Mouse (Mus musculus): ENCODE data around the gene Ctnna3. TPM values are rescaled to one million over a fixed set of nuclear protein-coding genes. Genes with fewer than 3 reads are reported as not detected.

Ctnna3 gene
- polyA plus RNA-seq, 1 experiment from 2014 or later: 0.35 TPM

DNA sequence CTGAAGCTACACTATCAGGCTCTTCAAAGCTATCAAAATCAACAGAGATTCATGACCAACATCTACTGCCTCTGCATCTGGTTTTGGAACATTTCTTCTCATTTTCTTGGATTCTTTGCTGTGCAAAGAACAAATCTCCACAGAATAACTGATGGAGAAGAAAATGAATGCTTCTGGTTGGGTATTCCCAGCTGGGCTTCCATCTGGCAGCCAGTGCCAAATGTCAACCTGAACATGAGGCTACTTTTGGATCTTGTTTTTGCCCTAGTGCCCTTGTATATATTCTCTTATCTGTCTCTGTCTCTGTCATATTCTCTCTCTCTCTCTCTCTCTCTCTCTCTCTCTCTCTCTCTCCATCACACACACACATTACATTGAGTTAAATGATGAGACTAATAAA is 601.0 kb downstream of the Ctnna3 start:
- Histone ChIP-seq H3K36me3 (replicated peaks; ENCODE audit: control insufficient read depth, insufficient read depth, low read depth, low read length) (no peaks in the 10 kb centered on the region), H3K4me1 (ENCODE audit: control insufficient read depth, insufficient read depth, low read length) (no peaks in the 10 kb centered on the region), H3K27me3 (ENCODE audit: control insufficient read depth, insufficient read depth, low read length) (no peaks in the 10 kb centered on the region), H3K4me3 (ENCODE audit: low read depth, low read length) (no peak overlapping the region), H3K9me3 (replicated peaks; ENCODE audit: control insufficient read depth, low read length) (no peaks in the 10 kb centered on the region), H3K9ac (replicated peaks; ENCODE audit: low read length) (no peak overlapping the region), H3K27ac (replicated peaks; ENCODE audit: low read depth, low read length) (no peak overlapping the region), H3K4me2 (ENCODE audit: low read depth, low read length) (no peak overlapping the region)
- DNase-seq (ENCODE audit: low spot score) (no peak), ATAC-seq (replicated peaks; ENCODE audit: insufficient number of reproducible peaks, low FRiP score, low TSS enrichment, low read depth) (no peak)

- Histone ChIP-seq H3K36me3 (replicated peaks; ENCODE audit: control insufficient read depth, insufficient read depth, low read depth, low read length) (no peaks in the 10 kb centered on the region), H3K9me3 (replicated peaks; ENCODE audit: control insufficient read depth, low read length) (no peaks in the 10 kb centered on the region), H3K27me3 (ENCODE audit: control insufficient read depth, insufficient read depth, low read length) (no peaks in the 10 kb centered on the region), H3K27ac (replicated peaks; ENCODE audit: low read depth, low read length) (no peak overlapping the region), H3K4me2 (ENCODE audit: low read depth, low read length) (no peak overlapping the region), H3K9ac (replicated peaks; ENCODE audit: low read length) (no peak overlapping the region), H3K4me1 (ENCODE audit: control insufficient read depth, insufficient read depth, low read length) (no peaks in the 10 kb centered on the region), H3K4me3 (ENCODE audit: low read depth, low read length) (no peak overlapping the region)
- ATAC-seq (replicated peaks; ENCODE audit: insufficient number of reproducible peaks, low FRiP score, low TSS enrichment, low read depth): no peak
- 76% methylated on average over 17 of the region's 17 CpGs for WGBS
- DNase-seq (ENCODE audit: low spot score): peak; percentile 18
Observed at GRCm38 (mm10) chr10:64039760-64040535, 610.0 kb downstream of the Ctnna3 start.

DNA sequence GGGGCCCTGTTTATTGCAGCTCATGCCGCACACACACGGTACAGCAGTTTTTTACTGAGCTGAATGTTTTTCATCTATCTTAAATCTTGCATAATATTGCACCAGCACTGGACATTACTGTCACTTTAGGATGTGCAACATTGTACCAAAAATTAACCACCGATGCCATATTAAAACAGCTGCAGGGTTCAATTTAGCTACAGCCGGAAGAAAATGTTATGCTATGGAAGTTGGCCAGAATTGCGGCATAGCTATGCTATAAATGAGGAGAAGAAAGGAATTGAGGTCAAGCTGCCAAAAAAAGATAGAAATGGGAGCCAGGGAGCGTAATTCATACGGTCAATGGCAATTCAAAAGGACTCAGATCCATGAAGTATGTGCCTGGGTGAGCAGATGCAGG is 611.3 kb downstream of the Ctnna3 start:
- DNase-seq (ENCODE audit: low spot score): no peak
- Histone ChIP-seq H3K4me1 (ENCODE audit: control insufficient read depth, insufficient read depth, low read length) (no peaks in the 10 kb centered on the region), H3K27ac (replicated peaks; ENCODE audit: low read depth, low read length) (no peak overlapping the region), H3K9me3 (replicated peaks; ENCODE audit: control insufficient read depth, low read length) (no peaks in the 10 kb centered on the region), H3K9ac (replicated peaks; ENCODE audit: low read length) (no peak overlapping the region), H3K4me2 (ENCODE audit: low read depth, low read length) (no peak overlapping the region), H3K4me3 (ENCODE audit: low read depth, low read length) (no peak overlapping the region), H3K27me3 (ENCODE audit: control insufficient read depth, insufficient read depth, low read length) (no peaks in the 10 kb centered on the region), H3K36me3 (replicated peaks; ENCODE audit: control insufficient read depth, insufficient read depth, low read depth, low read length) (no peaks in the 10 kb centered on the region)
- no peak for ATAC-seq (replicated peaks; ENCODE audit: insufficient number of reproducible peaks, low FRiP score, low TSS enrichment, low read depth)
- 93% methylated on average over 7 of the region's 7 CpGs for WGBS

DNA sequence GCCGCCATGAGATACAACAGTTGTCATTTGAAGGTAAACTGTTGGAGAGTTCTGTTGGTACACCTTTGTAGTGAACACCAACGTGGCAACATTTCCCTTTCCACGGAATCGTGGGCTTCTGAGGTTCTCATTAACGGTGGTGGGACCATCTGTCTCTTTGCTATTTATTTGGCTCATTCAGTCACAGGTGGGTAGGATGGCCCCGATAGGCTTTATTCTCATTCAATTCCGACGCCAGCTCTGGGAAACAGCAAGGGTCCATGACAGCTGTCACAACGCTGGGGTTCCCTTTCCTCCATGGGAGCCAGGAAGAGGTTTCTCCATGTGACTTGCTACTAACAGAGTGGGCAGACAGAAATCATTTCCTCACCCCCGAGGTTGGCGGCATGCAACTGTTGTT is 612.0 kb downstream of the Ctnna3 start:
- no peak overlapping the region for H3K9ac ChIP-seq (replicated peaks; ENCODE audit: low read length)
- no peaks in the 10 kb centered on the region for H3K27me3 ChIP-seq (ENCODE audit: control insufficient read depth, insufficient read depth, low read length)
- H3K27ac ChIP-seq (replicated peaks; ENCODE audit: low read depth, low read length): no peak overlapping the region
- H3K4me2 ChIP-seq (ENCODE audit: low read depth, low read length): no peak overlapping the region
- WGBS: 84% methylated on average over 11 of the region's 11 CpGs
- H3K9me3 ChIP-seq (replicated peaks; ENCODE audit: control insufficient read depth, low read length): no peaks in the 10 kb centered on the region
- H3K4me3 ChIP-seq (ENCODE audit: low read depth, low read length): no peak overlapping the region
- H3K36me3 ChIP-seq (replicated peaks; ENCODE audit: control insufficient read depth, insufficient read depth, low read depth, low read length): no peaks in the 10 kb centered on the region
- DNase-seq (ENCODE audit: low spot score) (no peak), ATAC-seq (replicated peaks; ENCODE audit: insufficient number of reproducible peaks, low FRiP score, low TSS enrichment, low read depth) (no peak)
- H3K4me1 ChIP-seq (ENCODE audit: control insufficient read depth, insufficient read depth, low read length): no peaks in the 10 kb centered on the region

DNA sequence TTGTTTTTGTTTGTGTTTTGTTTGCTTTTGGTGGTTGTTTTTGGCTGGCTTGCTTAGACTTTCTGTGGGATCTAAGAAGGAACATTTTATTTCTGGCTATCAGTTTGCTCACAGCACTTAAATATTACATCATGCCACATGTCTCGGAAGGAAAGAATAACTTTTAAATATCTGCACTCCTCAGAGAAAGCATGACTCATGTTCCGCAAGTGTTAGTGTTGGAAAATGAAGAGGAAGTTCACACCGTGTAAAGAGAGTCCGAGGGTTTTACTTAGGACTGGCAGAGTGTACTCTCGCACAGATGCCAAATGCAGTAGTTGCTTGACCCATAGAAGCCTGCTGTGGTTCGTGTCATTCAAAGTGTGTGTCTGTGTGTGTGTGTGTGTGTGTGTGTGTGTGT is 619.3 kb downstream of the Ctnna3 start:
- WGBS: 90% methylated on average over 6 of the region's 6 CpGs
- Histone ChIP-seq H3K4me2 (ENCODE audit: low read depth, low read length) (no peak overlapping the region), H3K4me3 (ENCODE audit: low read depth, low read length) (no peak overlapping the region), H3K9ac (replicated peaks; ENCODE audit: low read length) (no peak overlapping the region), H3K27ac (replicated peaks; ENCODE audit: low read depth, low read length) (no peak overlapping the region), H3K27me3 (ENCODE audit: control insufficient read depth, insufficient read depth, low read length) (no peaks in the 10 kb centered on the region), H3K9me3 (replicated peaks; ENCODE audit: control insufficient read depth, low read length) (no peaks in the 10 kb centered on the region), H3K4me1 (ENCODE audit: control insufficient read depth, insufficient read depth, low read length) (no peaks in the 10 kb centered on the region), H3K36me3 (replicated peaks; ENCODE audit: control insufficient read depth, insufficient read depth, low read depth, low read length) (no peaks in the 10 kb centered on the region)
- no peak for DNase-seq (ENCODE audit: low spot score)
- ATAC-seq (replicated peaks; ENCODE audit: insufficient number of reproducible peaks, low FRiP score, low TSS enrichment, low read depth): no peak

DNA sequence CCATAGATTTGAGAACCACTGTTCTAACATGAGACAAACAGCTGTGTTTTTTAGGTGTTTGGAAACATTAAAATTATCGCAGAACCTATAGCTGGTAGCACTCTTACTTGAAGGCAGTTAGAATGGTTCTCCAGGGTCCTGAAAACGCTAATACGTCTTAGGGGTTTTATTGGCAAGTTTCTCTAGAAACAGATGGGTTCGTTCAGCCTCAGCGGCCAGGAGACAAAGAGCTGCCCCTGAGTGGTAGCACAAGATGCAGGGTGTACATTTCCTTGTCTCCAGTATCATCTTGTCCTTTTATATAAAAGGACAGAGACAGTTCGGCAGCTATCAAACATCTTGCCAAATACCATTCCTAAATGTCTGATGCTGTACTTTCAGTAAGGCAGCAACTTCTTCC is 620.0 kb downstream of the Ctnna3 start:
- H3K36me3 ChIP-seq (replicated peaks; ENCODE audit: control insufficient read depth, insufficient read depth, low read depth, low read length): no peaks in the 10 kb centered on the region
- no peak overlapping the region for H3K27ac ChIP-seq (replicated peaks; ENCODE audit: low read depth, low read length)
- H3K4me2 ChIP-seq (ENCODE audit: low read depth, low read length): no peak overlapping the region
- no peaks in the 10 kb centered on the region for H3K4me1 ChIP-seq (ENCODE audit: control insufficient read depth, insufficient read depth, low read length)
- H3K27me3 ChIP-seq (ENCODE audit: control insufficient read depth, insufficient read depth, low read length): no peaks in the 10 kb centered on the region
- 83% methylated on average over 6 of the region's 6 CpGs for WGBS
- H3K9ac ChIP-seq (replicated peaks; ENCODE audit: low read length): no peak overlapping the region
- DNase-seq (ENCODE audit: low spot score) (no peak), ATAC-seq (replicated peaks; ENCODE audit: insufficient number of reproducible peaks, low FRiP score, low TSS enrichment, low read depth) (no peak)
- no peak overlapping the region for H3K4me3 ChIP-seq (ENCODE audit: low read depth, low read length)
- H3K9me3 ChIP-seq (replicated peaks; ENCODE audit: control insufficient read depth, low read length): no peaks in the 10 kb centered on the region

- Histone ChIP-seq H3K4me3 (ENCODE audit: low read depth, low read length) (no peak overlapping the region), H3K9ac (replicated peaks; ENCODE audit: low read length) (no peak overlapping the region), H3K9me3 (replicated peaks; ENCODE audit: control insufficient read depth, low read length) (no peaks in the 10 kb centered on the region), H3K27me3 (ENCODE audit: control insufficient read depth, insufficient read depth, low read length) (no peaks in the 10 kb centered on the region), H3K4me2 (ENCODE audit: low read depth, low read length) (no peak overlapping the region), H3K27ac (replicated peaks; ENCODE audit: low read depth, low read length) (no peak overlapping the region), H3K36me3 (replicated peaks; ENCODE audit: control insufficient read depth, insufficient read depth, low read depth, low read length) (no peaks in the 10 kb centered on the region), H3K4me1 (ENCODE audit: control insufficient read depth, insufficient read depth, low read length) (no peaks in the 10 kb centered on the region)
- DNase-seq (ENCODE audit: low spot score) (no peak), ATAC-seq (replicated peaks; ENCODE audit: insufficient number of reproducible peaks, low FRiP score, low TSS enrichment, low read depth) (no peak)
- WGBS: 84% methylated on average over 9 of the region's 9 CpGs
Observed at GRCm38 (mm10) chr10:64063704-64064103, 633.8 kb downstream of the Ctnna3 start.

DNA sequence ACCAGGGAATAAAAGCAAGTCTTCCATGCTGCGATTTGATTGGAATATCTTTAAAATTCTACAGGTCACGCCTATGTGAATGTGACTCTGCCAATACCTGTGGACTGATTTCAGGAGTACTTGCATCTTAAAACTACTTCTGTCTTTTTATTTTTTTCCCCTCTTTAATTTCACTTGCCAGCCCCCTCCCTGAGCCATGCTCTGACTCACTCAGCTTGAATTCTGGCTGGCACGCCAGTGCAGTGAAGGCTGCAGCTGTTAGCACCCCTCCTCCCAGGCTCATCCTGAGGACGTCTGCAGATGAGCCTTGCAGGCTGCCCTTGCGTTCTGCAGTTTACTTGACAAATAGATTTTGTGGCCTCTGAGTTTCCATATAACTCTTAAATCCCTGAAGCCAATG is 646.0 kb downstream of the Ctnna3 start:
- H3K36me3 ChIP-seq (replicated peaks; ENCODE audit: control insufficient read depth, insufficient read depth, low read depth, low read length): no peaks in the 10 kb centered on the region
- H3K4me3 ChIP-seq (ENCODE audit: low read depth, low read length): no peak overlapping the region
- no peak overlapping the region for H3K9ac ChIP-seq (replicated peaks; ENCODE audit: low read length)
- no peak overlapping the region for H3K27ac ChIP-seq (replicated peaks; ENCODE audit: low read depth, low read length)
- WGBS: 43% methylated on average over 5 of the region's 5 CpGs
- H3K27me3 ChIP-seq (ENCODE audit: control insufficient read depth, insufficient read depth, low read length): no peaks in the 10 kb centered on the region
- H3K4me1 ChIP-seq (ENCODE audit: control insufficient read depth, insufficient read depth, low read length): no peaks in the 10 kb centered on the region
- ATAC-seq (replicated peaks; ENCODE audit: insufficient number of reproducible peaks, low FRiP score, low TSS enrichment, low read depth): no peak
- no peak overlapping the region for H3K4me2 ChIP-seq (ENCODE audit: low read depth, low read length)
- no peaks in the 10 kb centered on the region for H3K9me3 ChIP-seq (replicated peaks; ENCODE audit: control insufficient read depth, low read length)
- DNase-seq (ENCODE audit: low spot score): no peak
